Mouse (Mus musculus): ENCODE measurements at regions not wholly inside any gene's neighbourhood (a gene's known extent, or its start where the extent isn't known, plus 50 kb on each side); places are given as distances from the start of the nearest gene placed in this dataset.

DNA sequence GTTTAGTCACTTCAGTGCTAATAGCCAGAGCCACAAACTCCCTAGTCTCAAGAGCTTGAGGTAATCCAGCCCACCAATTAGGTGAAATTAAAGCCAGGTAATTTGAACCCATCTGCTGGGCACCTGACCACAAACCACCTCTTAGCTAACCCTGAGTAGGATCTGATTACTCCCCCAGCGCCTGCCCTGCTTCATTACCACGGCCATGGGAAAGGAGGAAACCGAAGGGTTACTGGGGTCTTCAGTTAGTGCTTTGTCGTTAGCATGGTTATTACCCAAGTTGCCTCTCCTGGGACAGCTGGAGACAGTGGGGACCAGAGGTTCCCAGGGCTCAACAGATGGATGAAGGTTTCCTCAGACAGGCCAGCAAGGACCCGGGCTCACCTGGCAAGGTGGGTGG, 337.3 kb upstream of the 3110018I06Rik start:
- DNase-seq (ENCODE audit: low spot score) (no peak), ATAC-seq (no peak)
- Histone ChIP-seq H3K4me1 (ENCODE audit: insufficient read depth, low read length) (no peaks in the 10 kb centered on the region), H3K9ac (replicated peaks; ENCODE audit: low read length) (no peak overlapping the region), H3K4me3 (ENCODE audit: low read length) (no peak overlapping the region), H3K36me3 (ENCODE audit: insufficient read depth, low read length) (no peaks in the 10 kb centered on the region), H3K4me2 (ENCODE audit: low read depth, low read length) (no peak overlapping the region), H3K9me3 (ENCODE audit: low read length) (no peaks in the 10 kb centered on the region), H3K27ac (no peak overlapping the region), H3K27me3 (ENCODE audit: insufficient read depth, low read length) (no peaks in the 10 kb centered on the region)
- WGBS, result 84% methylated on average over 5 of the region's 5 CpGs
- TF ChIP-seq CTCF (IDR thresholded peaks at IDR 0.05; ENCODE audit: low read depth), result no peak

DNA sequence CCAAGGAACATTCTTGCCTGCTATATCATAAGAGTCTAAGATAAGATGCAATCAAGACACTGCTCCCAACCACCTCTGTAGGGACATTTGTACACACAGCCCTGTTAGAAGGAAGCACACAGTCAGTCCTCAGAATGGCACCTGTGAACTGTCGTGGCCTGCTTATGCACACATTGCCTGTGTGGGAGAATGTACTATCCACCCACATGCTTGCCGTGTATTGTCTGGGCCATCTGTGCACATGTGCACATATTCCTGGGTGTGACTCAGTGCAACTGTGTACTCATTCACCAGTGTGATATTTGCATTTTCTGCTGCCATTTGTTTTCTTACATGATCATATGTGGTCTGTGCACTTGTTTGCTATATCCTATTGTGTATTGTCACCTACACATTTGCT, 333.8 kb upstream of the 3110018I06Rik start:
- no peaks in the 10 kb centered on the region for H3K4me1 ChIP-seq (ENCODE audit: insufficient read depth, low read length)
- 92% methylated on average over 2 of the region's 2 CpGs for WGBS
- no peak overlapping the region for H3K4me3 ChIP-seq (ENCODE audit: low read length)
- DNase-seq (ENCODE audit: low spot score) (no peak), ATAC-seq (no peak)
- no peak overlapping the region for H3K9ac ChIP-seq (replicated peaks; ENCODE audit: low read length)
- no peaks in the 10 kb centered on the region for H3K9me3 ChIP-seq (ENCODE audit: low read length)
- H3K27ac ChIP-seq, result no peak overlapping the region
- H3K27me3 ChIP-seq (ENCODE audit: insufficient read depth, low read length), result no peaks in the 10 kb centered on the region
- H3K36me3 ChIP-seq (ENCODE audit: insufficient read depth, low read length), result no peaks in the 10 kb centered on the region
- no peak for TF ChIP-seq CTCF (IDR thresholded peaks at IDR 0.05; ENCODE audit: low read depth)
- H3K4me2 ChIP-seq (ENCODE audit: low read depth, low read length), result no peak overlapping the region

DNA sequence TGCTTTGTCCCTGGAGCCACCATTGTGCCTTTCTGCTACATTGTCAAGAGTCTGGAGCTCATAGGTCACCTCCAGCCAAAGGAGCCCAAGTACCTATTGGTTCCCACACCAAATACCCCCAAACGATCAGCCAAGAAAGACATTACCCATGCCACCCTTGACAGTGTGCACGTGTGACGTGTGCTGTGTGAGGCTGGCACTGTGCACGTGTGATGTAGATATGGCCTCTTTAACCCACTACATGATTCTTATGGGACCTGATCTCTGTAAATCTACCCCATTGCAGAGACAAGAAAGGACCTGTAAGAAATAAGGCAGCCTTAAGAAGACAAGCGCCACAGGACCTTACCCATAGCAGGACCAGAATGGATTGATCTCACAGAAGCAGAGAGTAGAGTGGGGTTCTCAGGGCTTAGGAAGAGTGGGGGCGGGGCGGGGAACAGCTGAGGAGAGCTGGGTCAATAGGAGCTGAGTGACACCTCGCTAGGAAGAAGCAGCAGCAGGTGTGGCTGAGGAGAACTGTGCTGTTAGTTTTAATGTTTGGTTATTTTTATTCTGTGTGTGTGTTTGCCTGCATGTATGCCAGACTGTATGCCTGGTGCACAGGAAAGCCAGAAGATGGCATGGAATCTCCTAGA, 331.5 kb upstream of the 3110018I06Rik start:
- Histone ChIP-seq H3K27ac (no peak overlapping the region), H3K4me3 (ENCODE audit: low read length) (no peak overlapping the region), H3K4me2 (ENCODE audit: low read depth, low read length) (no peak overlapping the region), H3K4me1 (ENCODE audit: insufficient read depth, low read length) (no peaks in the 10 kb centered on the region), H3K9me3 (ENCODE audit: low read length) (no peaks in the 10 kb centered on the region), H3K36me3 (ENCODE audit: insufficient read depth, low read length) (no peaks in the 10 kb centered on the region), H3K9ac (replicated peaks; ENCODE audit: low read length) (no peak overlapping the region), H3K27me3 (ENCODE audit: insufficient read depth, low read length) (no peaks in the 10 kb centered on the region)
- 82% methylated on average over 8 of the region's 8 CpGs for WGBS
- no peak for ATAC-seq
- no peak for DNase-seq (ENCODE audit: low spot score)
- no peak for TF ChIP-seq CTCF (IDR thresholded peaks at IDR 0.05; ENCODE audit: low read depth)

- Histone ChIP-seq H3K4me3 (ENCODE audit: low read length) (no peak overlapping the region), H3K4me1 (ENCODE audit: insufficient read depth, low read length) (no peaks in the 10 kb centered on the region), H3K27me3 (ENCODE audit: insufficient read depth, low read length) (no peaks in the 10 kb centered on the region), H3K4me2 (ENCODE audit: low read depth, low read length) (no peak overlapping the region), H3K9me3 (ENCODE audit: low read length) (no peaks in the 10 kb centered on the region), H3K36me3 (ENCODE audit: insufficient read depth, low read length) (no peaks in the 10 kb centered on the region), H3K27ac (no peak overlapping the region), H3K9ac (replicated peaks; ENCODE audit: low read length) (no peak overlapping the region)
- WGBS, result 79% methylated on average over 5 of the region's 5 CpGs
- DNase-seq (ENCODE audit: low spot score) (no peak), ATAC-seq (no peak)
- TF ChIP-seq CTCF (IDR thresholded peaks at IDR 0.05; ENCODE audit: low read depth), result no peak
These were observed 329.3 kb upstream of the 3110018I06Rik start for GRCm38 (mm10) chr12:107159126-107159525.

DNA sequence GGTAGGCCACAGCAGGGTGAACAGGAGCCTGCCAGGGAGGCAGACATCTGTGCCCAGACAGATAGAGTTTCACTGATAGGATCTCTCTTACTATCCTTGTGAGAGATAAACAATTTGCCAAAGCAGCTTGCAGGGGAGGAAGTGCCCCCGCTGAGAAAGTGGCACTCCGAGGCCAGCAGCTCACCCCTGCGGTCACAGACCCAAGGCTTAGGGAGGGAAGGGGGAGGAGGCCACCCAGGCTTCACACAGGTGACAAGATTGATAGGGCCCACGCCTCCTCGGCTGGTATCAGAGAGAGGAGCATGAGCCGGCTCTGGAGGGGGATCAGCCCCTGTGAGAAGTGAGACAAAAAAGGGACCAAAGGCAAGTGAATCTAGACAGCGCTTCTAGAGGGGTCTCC, 328.3 kb upstream of the 3110018I06Rik start:
- ATAC-seq (no peak), DNase-seq (ENCODE audit: low spot score) (no peak)
- H3K9me3 ChIP-seq (ENCODE audit: low read length), result no peaks in the 10 kb centered on the region
- no peak overlapping the region for H3K4me2 ChIP-seq (ENCODE audit: low read depth, low read length)
- H3K4me1 ChIP-seq (ENCODE audit: insufficient read depth, low read length), result no peaks in the 10 kb centered on the region
- no peak overlapping the region for H3K27ac ChIP-seq
- no peaks in the 10 kb centered on the region for H3K36me3 ChIP-seq (ENCODE audit: insufficient read depth, low read length)
- no peak overlapping the region for H3K9ac ChIP-seq (replicated peaks; ENCODE audit: low read length)
- WGBS, result 21% methylated on average over 7 of the region's 7 CpGs
- H3K27me3 ChIP-seq (ENCODE audit: insufficient read depth, low read length), result no peaks in the 10 kb centered on the region
- TF ChIP-seq CTCF (IDR thresholded peaks at IDR 0.05; ENCODE audit: low read depth), result no peak
- H3K4me3 ChIP-seq (ENCODE audit: low read length), result no peak overlapping the region

DNA sequence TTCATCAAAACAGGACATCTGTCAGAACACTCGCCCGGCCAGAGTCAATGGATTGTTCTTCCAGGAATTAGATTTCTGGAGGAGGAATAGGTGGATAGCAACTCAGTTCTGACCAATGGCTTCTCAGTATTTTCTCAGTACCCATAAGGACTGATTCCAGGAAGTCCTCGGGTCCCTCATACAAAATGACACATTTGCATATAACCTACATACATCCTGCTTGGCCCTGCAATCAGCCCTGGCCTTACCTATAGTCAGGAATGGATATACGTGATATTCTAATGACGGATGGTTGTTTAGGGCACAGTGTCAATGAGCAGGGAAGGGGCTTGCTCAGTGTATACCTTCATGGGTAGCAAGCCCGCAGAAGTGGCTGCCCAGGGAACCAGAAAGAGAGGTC, 327.8 kb upstream of the 3110018I06Rik start:
- Histone ChIP-seq H3K27ac (no peak overlapping the region), H3K9me3 (ENCODE audit: low read length) (no peaks in the 10 kb centered on the region), H3K4me1 (ENCODE audit: insufficient read depth, low read length) (no peaks in the 10 kb centered on the region), H3K4me3 (ENCODE audit: low read length) (no peak overlapping the region), H3K27me3 (ENCODE audit: insufficient read depth, low read length) (no peaks in the 10 kb centered on the region), H3K4me2 (ENCODE audit: low read depth, low read length) (no peak overlapping the region), H3K9ac (replicated peaks; ENCODE audit: low read length) (no peak overlapping the region), H3K36me3 (ENCODE audit: insufficient read depth, low read length) (no peaks in the 10 kb centered on the region)
- ATAC-seq (no peak), DNase-seq (ENCODE audit: low spot score) (no peak)
- 41% methylated on average over 6 of the region's 6 CpGs for WGBS
- no peak for TF ChIP-seq CTCF (IDR thresholded peaks at IDR 0.05; ENCODE audit: low read depth)

DNA sequence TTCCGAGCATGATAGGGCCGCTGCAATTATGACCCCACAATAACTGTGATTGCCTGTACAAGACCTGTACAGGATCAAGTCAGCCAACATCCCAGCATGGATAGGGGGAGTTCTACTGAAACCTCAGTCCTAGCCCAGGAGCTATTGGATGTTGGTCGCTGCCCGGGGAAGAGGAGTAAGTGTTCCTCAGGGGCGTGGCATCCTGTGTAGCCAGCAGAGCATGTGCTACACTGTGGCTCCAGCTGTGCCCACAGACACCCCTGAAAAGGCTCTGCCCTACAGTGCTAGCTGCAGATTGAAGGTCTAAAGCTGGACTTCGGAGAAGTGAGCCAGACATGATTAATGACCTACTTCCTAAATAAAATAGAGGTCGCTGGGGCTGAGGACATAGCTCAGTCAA, 317.5 kb upstream of the 3110018I06Rik start:
- Histone ChIP-seq H3K27ac (no peak overlapping the region), H3K9ac (replicated peaks; ENCODE audit: low read length) (no peak overlapping the region), H3K4me3 (ENCODE audit: low read length) (no peak overlapping the region), H3K9me3 (ENCODE audit: low read length) (no peaks in the 10 kb centered on the region), H3K27me3 (ENCODE audit: insufficient read depth, low read length) (no peaks in the 10 kb centered on the region), H3K36me3 (ENCODE audit: insufficient read depth, low read length) (no peaks in the 10 kb centered on the region), H3K4me1 (ENCODE audit: insufficient read depth, low read length) (no peaks in the 10 kb centered on the region), H3K4me2 (ENCODE audit: low read depth, low read length) (no peak overlapping the region)
- ATAC-seq (no peak), DNase-seq (ENCODE audit: low spot score) (no peak)
- WGBS, result 74% methylated on average over 7 of the region's 7 CpGs
- TF ChIP-seq CTCF (IDR thresholded peaks at IDR 0.05; ENCODE audit: low read depth), result no peak

Measured in hindbrain, postnatal 0 days (tissue).